Comparison of ENCODE assay signal across 8 mouse cellular contexts in the genomic region with DNA sequence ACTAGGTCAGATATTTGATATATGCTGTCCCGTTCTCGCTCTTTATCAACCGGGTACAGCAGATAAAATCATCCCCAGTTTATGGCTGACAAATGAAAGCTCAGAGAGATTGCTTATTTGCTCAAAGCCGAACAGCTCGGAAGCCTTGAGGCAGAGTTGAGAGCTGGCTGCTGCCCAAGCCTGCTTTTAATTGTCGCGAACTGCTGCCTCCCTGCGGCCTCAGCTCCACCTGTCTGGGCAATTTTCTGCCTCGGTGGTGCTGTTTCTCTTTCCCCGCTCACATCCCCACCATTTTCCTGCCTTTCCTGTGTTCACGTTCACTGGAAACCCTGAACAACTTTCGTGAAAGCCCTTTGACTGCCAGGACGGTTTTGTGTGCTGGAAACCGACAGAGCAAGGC. TPM values are rescaled to one million over a fixed set of nuclear protein-coding genes. Genes with fewer than 3 reads are reported as not detected.
A peak's percentile ranks its signal among the peaks of the same experiment; 100 is the strongest.
DNase-seq lines count a peak whose midpoint lies in the region; TF ChIP-seq lines count a peak whose summit lies in the region.

No protein-coding gene starts in this region.

- no peaks in the 10 kb centered on the region for H3K9me3 ChIP-seq in ES-Bruce4 (replicated peaks; ENCODE audit: control insufficient read depth, insufficient read depth, low read length, poor library complexity, severe bottlenecking)

- no peak overlapping the region for H3K27ac ChIP-seq in ES-Bruce4 (ENCODE audit: insufficient read depth, low read length)

- no peak for TF ChIP-seq POLR2A in ES-Bruce4 (IDR thresholded peaks at IDR 0.05; ENCODE audit: insufficient read depth, low read length)

- peak; percentile 55 for TF ChIP-seq CTCF in ES-Bruce4 (IDR thresholded peaks at IDR 0.05; ENCODE audit: low read depth, low read length)

- H3K27me3 ChIP-seq in ES-Bruce4 (ENCODE audit: control insufficient read depth, insufficient read depth, low read length, poor library complexity, severe bottlenecking): no peaks in the 10 kb centered on the region

- H3K4me1 ChIP-seq in ES-Bruce4 (ENCODE audit: control insufficient read depth, insufficient read depth, low read length): no peaks in the 10 kb centered on the region

- no peak overlapping the region for H3K4me3 ChIP-seq in ES-Bruce4 (ENCODE audit: low read depth, low read length)

- no peak overlapping the region for H3K9ac ChIP-seq in ES-Bruce4 (ENCODE audit: low read depth, poor library complexity, severe bottlenecking)

- H3K36me3 ChIP-seq in ES-Bruce4 (ENCODE audit: control insufficient read depth, insufficient read depth, low read length, poor library complexity, severe bottlenecking): no peaks in the 10 kb centered on the region

- peak; percentile 48 to 65 for DNase-seq in heart, adult 18-20 months
- DNase-seq in heart, adult 8-10 months (ENCODE audit: low spot score): no peak
- DNase-seq in cerebellum, adult 8-10 months: peak; percentile 74
- peak; percentile 62 for DNase-seq in gastrocnemius, postnatal 10 days
- DNase-seq in left cerebral cortex, adult 18-20 months (ENCODE audit: low spot score in 2 of 2): peak; percentile 59 to 63
- DNase-seq in ovary, postnatal 36 days (ENCODE audit: low spot score): peak; percentile 67
- DNase-seq in spleen, postnatal 4 days (ENCODE audit: low spot score in 2 of 2): no peak

- TF ChIP-seq EP300 in ES-Bruce4 (IDR thresholded peaks at IDR 0.05; ENCODE audit: insufficient read depth, low read depth, low read length): no peak

RNA-seq across cellular contexts. Expression of a gene that starts 39.8 kb away (rescaled TPM):
- total RNA-seq in heart, adult 18-20 months (2021): 10 to 100 TPM in 1 of 2 experiments, 1 to 10 TPM in 1; 7.5 to 10.5 TPM
- total RNA-seq in heart, adult 8-10 months (2022): 1 to 10 TPM; 6.5 to 9.4 (median 7.6) TPM
- 21.4 and 23.6 TPM in 2 replicates for polyA plus RNA-seq in ES-Bruce4 (2011; ENCODE audit: insufficient read depth, insufficient read length, low read depth, missing spikeins)
- 10 to 100 TPM; 16.1 to 18.9 TPM for total RNA-seq in gastrocnemius, postnatal 10 days (2021)
- total RNA-seq in left cerebral cortex, adult 18-20 months (2021): 100 to 1,000 TPM; 364 to 365 TPM

Comparison
In these comparisons a context has a peak if more than half of its experiments do, and no peak if none do; other contexts are left out.
1. DNase-seq: peak in heart, adult 18-20 months (2 of 2), cerebellum, adult 8-10 months (single experiment), gastrocnemius, postnatal 10 days (single experiment), left cerebral cortex, adult 18-20 months (2 of 2) and ovary, postnatal 36 days (single experiment); none in heart, adult 8-10 months (single experiment) and spleen, postnatal 4 days (0 of 2).
2. RNA of a gene that starts 39.8 kb away (total RNA-seq): 364 to 365 TPM in left cerebral cortex, adult 18-20 months; 16.1 to 18.9 TPM in gastrocnemius, postnatal 10 days, 7.5 to 10.5 TPM in heart, adult 18-20 months and 6.5 to 9.4 TPM in heart, adult 8-10 months; every median in the first group is over 10 times any median in the second.